Mouse (Mus musculus) right cerebral cortex, adult 2 months (tissue): Measurements from ENCODE around the gene Gm5483.
"Not testable (repeated sequence)": the region's sequence is repeated elsewhere in the genome, so short reads cannot be mapped to it uniquely, and the experiment has no call there.

Source experiments
- DNase-seq, 2 experiments: peaks; one replicate each; pipeline ENCODE4 v3.0.0; 2021 to 2022; ENCODE audit warnings: low spot score in 2 of 2

Gm5483 gene

GRCm38 (mm10) chr16:36183912-36184311 lies at the start of gene Gm5483:
Gene Gm5483 (plus strand): TSS chr16:36184212.
- not testable (repeated sequence) for DNase-seq

GRCm38 (mm10) chr16:36138201-36138600 lies 45.8 kb upstream of the Gm5483 start:
- no peak for DNase-seq

- no peak for DNase-seq
Observed at GRCm38 (mm10) chr16:36156402-36156975, 27.5 kb upstream of the Gm5483 start, which contains the start of gene Stfa2l1. Gene Stfa2l1 (plus strand): TSS chr16:36156811.

GRCm38 (mm10) chr16:36167841-36168240 lies 16.2 kb upstream of the Gm5483 start:
- DNase-seq: not testable (repeated sequence)

GRCm38 (mm10) chr16:36176108-36176507 lies 7.9 kb upstream of the Gm5483 start:
- DNase-seq: no peak

GRCm38 (mm10) chr16:36179910-36180309 lies 4.1 kb upstream of the Gm5483 start:
- no peak for DNase-seq

- no peak for DNase-seq
Observed at GRCm38 (mm10) chr16:36199226-36199625, 15.2 kb downstream of the Gm5483 start.

- no peak for DNase-seq
Observed at GRCm38 (mm10) chr16:36203846-36204245, 19.8 kb downstream of the Gm5483 start.

- not testable (repeated sequence) for DNase-seq
Observed at GRCm38 (mm10) chr16:36205684-36206083, 21.7 kb downstream of the Gm5483 start.

GRCm38 (mm10) chr16:36209967-36210453 lies 26.0 kb downstream of the Gm5483 start, which contains the start of gene Gm5416:
Gene Gm5416 (plus strand): TSS chr16:36210403.
- DNase-seq: no peak

GRCm38 (mm10) chr16:36221168-36221567 lies 37.2 kb downstream of the Gm5483 start, which contains the start of gene 2010005H15Rik:
Gene 2010005H15Rik (plus strand): TSS chr16:36221468.
- DNase-seq: not testable (repeated sequence)
